Mouse (Mus musculus) stomach, postnatal 0 days (tissue): ENCODE measurements at regions not wholly inside any gene's neighbourhood (a gene's known extent, or its start where the extent isn't known, plus 50 kb on each side); places are given as distances from the start of the nearest gene placed in this dataset.

ENCODE experiments used
- CTCF ChIP-seq: IDR thresholded peaks from 2 replicates; pipeline ENCODE4 v1.5.1; 2016; ENCODE audit warnings: antibody characterized with exemption, low read depth, mild to moderate bottlenecking, moderate library complexity
- EP300 ChIP-seq: optimal IDR thresholded peaks from 2 replicates; pipeline ENCODE3; 2016; ENCODE audit warnings: antibody characterized with exemption

- no peak for TF ChIP-seq EP300
- no peak for TF ChIP-seq CTCF
These were observed 336.5 kb downstream of the Hs3st1 start for GRCm38 (mm10) chr5:39418795-39419194.
